Comparison of ENCODE assay signal across 34 mouse cellular contexts in the genomic region with DNA sequence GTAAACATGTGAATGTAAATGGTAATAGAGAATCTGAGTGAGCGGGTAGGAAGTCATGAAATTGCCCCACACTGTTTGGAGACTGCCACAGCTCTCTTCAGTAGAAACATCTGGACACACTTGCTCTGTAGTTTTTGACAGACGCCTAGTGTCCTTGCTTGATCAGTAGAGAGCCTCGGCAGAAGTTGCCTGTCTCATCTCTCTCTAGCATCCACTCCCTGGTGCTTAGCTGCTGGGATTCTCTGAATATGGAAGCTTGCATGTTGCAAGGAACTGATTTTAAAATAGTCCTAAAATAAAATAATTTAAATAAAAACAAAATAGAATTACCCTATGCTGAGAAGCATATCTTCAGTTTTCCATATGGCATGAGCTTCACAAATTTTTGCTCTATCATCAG.
"Had no signal": no experiment of that assay in that cellular context is flagged by ENCODE, and none has a peak within 500 bp of the region (broad histone marks: within the 10 kb centered on the region; RNA-seq: fewer than 3 reads in every experiment).

No protein-coding gene starts in this region.

- H3K4me3 ChIP-seq: heart, embryonic 10.5 days; heart, embryonic 12.5 days; heart, embryonic 13.5 days; heart, embryonic 15.5 days; hindbrain, embryonic 10.5 days; hindbrain, embryonic 12.5 days; hindbrain, embryonic 13.5 days; hindbrain, embryonic 15.5 days; intestine, embryonic 15.5 days; kidney, embryonic 15.5 days; layer of hippocampus, adult 2 months had no signal

- DNase-seq: heart, postnatal 10 days; heart, postnatal 14 days; heart, postnatal 36 days; heart, postnatal 4 days; kidney, adult 11 months; kidney, adult 18-20 months; kidney, adult 2 months; kidney, adult 8-10 months; kidney, adult 9 months; kidney, postnatal 10 days; kidney, postnatal 14 days; kidney, postnatal 25 days; kidney, postnatal 36 days; kidney, postnatal 4 days; layer of hippocampus, adult 9-11 months; layer of hippocampus, postnatal 36 days had no signal

- H3K27ac ChIP-seq: heart, embryonic 10.5 days; heart, embryonic 13.5 days; heart, embryonic 15.5 days; hindbrain, embryonic 10.5 days; hindbrain, embryonic 12.5 days; hindbrain, embryonic 13.5 days; hindbrain, embryonic 14.5 days; hindbrain, embryonic 15.5 days; hindbrain, postnatal 0 days; intestine, embryonic 15.5 days; kidney, embryonic 15.5 days; kidney, postnatal 0 days; layer of hippocampus, adult 2 months had no signal

- ATAC-seq: hindbrain, embryonic 16.5 days; hindbrain, postnatal 0 days; inflammation-experienced regulatory T-cells, adult 6 months; intestine, embryonic 15.5 days; intestine, embryonic 16.5 days; intestine, postnatal 0 days had no signal
